Comparison of ENCODE assay signal across 16 mouse cellular contexts in the genomic region with DNA sequence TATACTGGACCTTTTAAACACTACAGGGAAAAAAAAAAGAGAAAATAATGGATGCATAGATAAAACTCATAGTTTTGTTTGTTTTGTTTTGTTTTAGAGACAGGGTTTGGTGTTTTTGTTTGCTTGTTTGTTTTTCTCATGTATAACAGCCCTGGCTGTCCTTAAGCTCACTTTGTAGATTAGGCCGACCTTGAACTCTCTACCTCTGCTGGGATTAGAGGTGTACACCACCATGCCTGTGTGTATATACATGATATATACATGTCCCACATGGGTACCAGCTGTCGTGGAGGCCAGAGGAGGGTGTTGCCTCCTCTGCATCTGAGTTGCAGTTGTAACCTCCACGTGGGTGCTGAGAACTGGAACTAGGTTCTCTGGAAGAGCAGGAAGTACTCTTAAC. TPM values are rescaled to one million over a fixed set of nuclear protein-coding genes. Genes with fewer than 3 reads are reported as not detected.
"Had no signal": no experiment of that assay in that cellular context is flagged by ENCODE, and none has a peak within 500 bp of the region (broad histone marks: within the 10 kb centered on the region; RNA-seq: fewer than 3 reads in every experiment).

No protein-coding gene starts in this region.

- H3K4me3 ChIP-seq: limb, embryonic 12.5 days; lung, embryonic 15.5 days; neural tube, embryonic 12.5 days had no signal

- H3K4me2 ChIP-seq: limb, embryonic 12.5 days; lung, embryonic 15.5 days; neural tube, embryonic 12.5 days had no signal

- DNase-seq: kidney, adult 8-10 months; kidney, postnatal 25 days; layer of hippocampus, adult 9-11 months; layer of hippocampus, postnatal 36 days; lung, postnatal 14 days; midbrain, embryonic 14.5 days; thymus, adult 18-20 months; thymus, postnatal 14 days had no signal

- ATAC-seq: intestine, embryonic 16.5 days had no signal

- H3K9me3 ChIP-seq: limb, embryonic 12.5 days; lung, embryonic 15.5 days; neural tube, embryonic 12.5 days had no signal

- H3K4me1 ChIP-seq: limb, embryonic 12.5 days; lung, embryonic 15.5 days; neural tube, embryonic 12.5 days had no signal

- H3K27me3 ChIP-seq: limb, embryonic 12.5 days; lung, embryonic 15.5 days; neural tube, embryonic 12.5 days had no signal

- H3K27ac ChIP-seq: limb, embryonic 12.5 days; lung, embryonic 15.5 days; macrophage; neural tube, embryonic 12.5 days; stomach, postnatal 0 days had no signal

- H3K9ac ChIP-seq: limb, embryonic 12.5 days; lung, embryonic 15.5 days; neural tube, embryonic 12.5 days had no signal

RNA-seq across cellular contexts. Expression of a gene that starts 13.9 kb away (rescaled TPM):
- total RNA-seq: monocyte, adult 5-6 weeks had no signal
- polyA plus RNA-seq: liver, adult 2 months; macrophage had no signal

RNA-seq across cellular contexts. Expression of a gene that starts 41.0 kb away (rescaled TPM):
- polyA plus RNA-seq: liver, adult 2 months had no signal
